ENCODE assay signal across 34 mouse cellular contexts in genomic region chr16:25706260-25706659, GRCm38 (mm10). TPM values are rescaled to one million over a fixed set of nuclear protein-coding genes. Genes with fewer than 3 reads are reported as not detected.
"Had no signal": no experiment of that assay in that cellular context is flagged by ENCODE, and none has a peak within 500 bp of the region (broad histone marks: within the 10 kb centered on the region; RNA-seq: fewer than 3 reads in every experiment).

No protein-coding gene starts in this region.

- DNase-seq: left cerebral cortex, postnatal 4 days; liver; liver, embryonic 13.5 days; liver, postnatal 0 days; lung, adult 18-20 months; lung, adult 2 months; lung, embryonic 14.5 days; lung, postnatal 10 days; lung, postnatal 14 days; lung, postnatal 36 days; lung, postnatal 4 days; midbrain, embryonic 14.5 days had no signal

- H3K4me1 ChIP-seq: limb, embryonic 10.5 days; limb, embryonic 12.5 days; limb, embryonic 13.5 days; limb, embryonic 15.5 days; liver, embryonic 12.5 days; liver, embryonic 13.5 days; liver, embryonic 15.5 days; lung, embryonic 15.5 days; megakaryocyte, embryonic 14.5 days; midbrain, embryonic 10.5 days; midbrain, embryonic 12.5 days; midbrain, embryonic 13.5 days; midbrain, embryonic 15.5 days; neural tube, embryonic 12.5 days had no signal

- H3K27me3 ChIP-seq: limb, embryonic 12.5 days; limb, embryonic 13.5 days; limb, embryonic 15.5 days; liver, embryonic 12.5 days; liver, embryonic 13.5 days; liver, embryonic 15.5 days; lung, embryonic 15.5 days; megakaryocyte, embryonic 14.5 days; midbrain, embryonic 12.5 days; midbrain, embryonic 13.5 days; midbrain, embryonic 15.5 days; neural tube, embryonic 12.5 days had no signal

- H3K9me3 ChIP-seq: limb, embryonic 10.5 days; limb, embryonic 12.5 days; limb, embryonic 13.5 days; limb, embryonic 15.5 days; liver, embryonic 12.5 days; liver, embryonic 13.5 days; liver, embryonic 15.5 days; lung, embryonic 15.5 days; megakaryocyte, embryonic 14.5 days; midbrain, embryonic 10.5 days; midbrain, embryonic 12.5 days; midbrain, embryonic 13.5 days; midbrain, embryonic 15.5 days; neural tube, embryonic 12.5 days had no signal

- H3K4me3 ChIP-seq: limb, embryonic 10.5 days; limb, embryonic 12.5 days; limb, embryonic 13.5 days; limb, embryonic 15.5 days; liver, embryonic 12.5 days; liver, embryonic 13.5 days; liver, embryonic 15.5 days; lung, embryonic 15.5 days; megakaryocyte, embryonic 14.5 days; midbrain, embryonic 10.5 days; midbrain, embryonic 12.5 days; midbrain, embryonic 13.5 days; midbrain, embryonic 15.5 days; myocyte; neural tube, embryonic 12.5 days had no signal

- H3K9ac ChIP-seq: limb, embryonic 12.5 days; limb, embryonic 13.5 days; limb, embryonic 15.5 days; liver, embryonic 12.5 days; liver, embryonic 13.5 days; liver, embryonic 14.5 days; liver, embryonic 15.5 days; liver, postnatal 0 days; lung, embryonic 14.5 days; lung, embryonic 15.5 days; midbrain, embryonic 12.5 days; midbrain, embryonic 13.5 days; midbrain, embryonic 15.5 days; neural tube, embryonic 12.5 days had no signal

- H3K36me3 ChIP-seq: limb, embryonic 10.5 days; limb, embryonic 12.5 days; limb, embryonic 13.5 days; limb, embryonic 15.5 days; liver, embryonic 12.5 days; liver, embryonic 13.5 days; liver, embryonic 15.5 days; lung, embryonic 15.5 days; midbrain, embryonic 10.5 days; midbrain, embryonic 12.5 days; midbrain, embryonic 13.5 days; midbrain, embryonic 15.5 days; neural tube, embryonic 12.5 days had no signal

- H3K4me2 ChIP-seq: limb, embryonic 12.5 days; limb, embryonic 13.5 days; limb, embryonic 15.5 days; liver, embryonic 11.5 days; liver, embryonic 12.5 days; liver, embryonic 13.5 days; liver, embryonic 15.5 days; lung, embryonic 14.5 days; lung, embryonic 15.5 days; midbrain, embryonic 11.5 days; midbrain, embryonic 12.5 days; midbrain, embryonic 13.5 days; midbrain, embryonic 15.5 days; neural tube, embryonic 12.5 days had no signal

- H3K27ac ChIP-seq: limb, embryonic 10.5 days; limb, embryonic 12.5 days; limb, embryonic 13.5 days; limb, embryonic 15.5 days; liver, embryonic 12.5 days; liver, embryonic 13.5 days; liver, embryonic 14.5 days; liver, embryonic 15.5 days; lung, embryonic 15.5 days; macrophage; midbrain, embryonic 10.5 days; midbrain, embryonic 12.5 days; midbrain, embryonic 13.5 days; midbrain, embryonic 15.5 days; neural tube, embryonic 12.5 days had no signal

RNA-seq across cellular contexts. Expression of gene Trp63, which starts 22.7 kb away (rescaled TPM):
- total RNA-seq: liver, adult 2 months; megakaryocyte, adult 5-6 weeks; megakaryocyte-erythroid progenitor cell, adult 5-6 weeks; monocyte, adult 5-6 weeks had no signal
- polyA plus RNA-seq: liver, adult 2 months; macrophage had no signal
